Mouse (Mus musculus): Measurements from ENCODE around the gene Pitpnm2. TPM values are rescaled to one million over a fixed set of nuclear protein-coding genes. Genes with fewer than 3 reads are reported as not detected.

Pitpnm2 gene
- polyA plus RNA-seq, 1 experiment from 2014 or later = 5.1 TPM

DNA sequence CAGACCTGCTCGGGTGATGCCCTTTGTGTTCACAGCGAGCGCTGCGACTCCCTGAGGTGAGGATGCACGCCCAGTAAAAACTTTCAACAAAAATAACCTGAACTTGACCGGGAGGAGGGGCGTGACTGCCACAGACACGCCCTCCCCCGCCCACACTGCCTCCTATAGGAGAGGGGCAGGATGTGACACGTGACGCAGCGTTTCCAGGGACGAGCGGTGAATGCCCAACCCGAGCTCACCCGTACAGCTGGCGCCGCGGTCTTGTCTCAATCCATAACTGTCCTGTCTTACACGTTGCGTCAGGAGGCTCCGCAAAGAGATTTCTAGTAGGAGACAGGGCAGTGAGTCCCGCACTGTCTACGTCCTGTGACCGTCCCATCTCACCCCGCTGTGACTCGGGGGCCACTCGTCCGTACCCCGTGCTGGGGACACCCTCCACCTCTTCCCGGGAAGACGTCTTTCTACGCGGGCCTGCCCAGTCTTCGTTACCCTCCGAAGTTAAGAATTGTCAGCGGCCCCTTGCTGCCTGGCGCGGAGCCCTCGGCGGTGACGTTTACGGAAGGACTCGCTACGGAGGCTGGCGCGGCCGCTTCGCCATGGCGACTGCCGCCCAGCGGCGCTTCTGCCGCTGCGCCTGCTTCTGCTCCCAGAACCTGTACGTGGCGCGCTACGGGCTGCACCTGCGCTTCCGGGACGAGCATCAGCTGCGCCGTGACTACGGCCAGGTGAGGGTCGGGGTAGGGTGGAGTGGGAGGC lies 137.6 kb downstream of the Pitpnm2 start, which contains the start of gene Ogfod2:
Ogfod2 (plus strand) TSS at position 556 of the 756 bp plus-strand sequence.
- peak within 1 kb of the TSS; percentile 97 for H3K4me3 ChIP-seq (replicated peaks)
- ATAC-seq (ENCODE audit: insufficient read depth, low FRiP score, low read depth) = peak; percentile 98
- peak within 1 kb of the TSS; percentile 93 for H3K27ac ChIP-seq
- H3K9ac ChIP-seq = peak within 1 kb of the TSS; percentile 69
- WGBS = under 1% methylated on average over 66 of the region's 66 CpGs
- H3K27me3 ChIP-seq (replicated peaks) = no peaks in the 10 kb centered on the region
- H3K36me3 ChIP-seq = no peaks in the 10 kb centered on the region
- H3K9me3 ChIP-seq = no peaks in the 10 kb centered on the region
- H3K4me1 ChIP-seq = peaks cover 29% of the 10 kb centered on the region
- peak within 1 kb of the TSS; percentile 93 for H3K4me2 ChIP-seq

GRCm38 (mm10) chr5:124111077-124111741 lies 138.4 kb downstream of the Pitpnm2 start:
- H3K4me1 ChIP-seq = peaks cover 24% of the 10 kb centered on the region
- no peaks in the 10 kb centered on the region for H3K36me3 ChIP-seq
- peak overlapping the region; percentile 93 for H3K4me2 ChIP-seq
- H3K27ac ChIP-seq = peak overlapping the region; percentile 93; the same call in 1 of the 2 replicates
- ATAC-seq (ENCODE audit: insufficient read depth, low FRiP score, low read depth) = no peak
- peak overlapping the region; percentile 38 for H3K9ac ChIP-seq
- WGBS = 22% methylated on average over 17 of the region's 17 CpGs
- H3K9me3 ChIP-seq = no peaks in the 10 kb centered on the region
- no peaks in the 10 kb centered on the region for H3K27me3 ChIP-seq (replicated peaks)
- H3K4me3 ChIP-seq (replicated peaks) = peak overlapping the region; percentile 97

GRCm38 (mm10) chr5:124103552-124103951 lies 146.0 kb downstream of the Pitpnm2 start:
- no peak overlapping the region for H3K9ac ChIP-seq
- H3K27ac ChIP-seq = no peak overlapping the region
- WGBS = 94% methylated on average over 9 of the region's 9 CpGs
- no peaks in the 10 kb centered on the region for H3K4me1 ChIP-seq
- H3K9me3 ChIP-seq = no peaks in the 10 kb centered on the region
- H3K4me2 ChIP-seq = no peak overlapping the region
- H3K4me3 ChIP-seq (replicated peaks) = no peak overlapping the region
- no peak for ATAC-seq (ENCODE audit: insufficient read depth, low FRiP score, low read depth)
- no peaks in the 10 kb centered on the region for H3K27me3 ChIP-seq (replicated peaks)
- H3K36me3 ChIP-seq = no peaks in the 10 kb centered on the region

- H3K36me3 ChIP-seq = no peaks in the 10 kb centered on the region
- H3K27ac ChIP-seq = no peak overlapping the region
- H3K9me3 ChIP-seq = no peaks in the 10 kb centered on the region
- ATAC-seq (ENCODE audit: insufficient read depth, low FRiP score, low read depth) = no peak
- H3K4me2 ChIP-seq = no peak overlapping the region
- WGBS = 83% methylated on average over 3 of the region's 3 CpGs
- no peaks in the 10 kb centered on the region for H3K4me1 ChIP-seq
- no peaks in the 10 kb centered on the region for H3K27me3 ChIP-seq (replicated peaks)
- no peak overlapping the region for H3K4me3 ChIP-seq (replicated peaks)
- H3K9ac ChIP-seq = no peak overlapping the region
These were observed 146.5 kb downstream of the Pitpnm2 start for GRCm38 (mm10) chr5:124103020-124103419.

GRCm38 (mm10) chr5:124102326-124102725 lies 147.2 kb downstream of the Pitpnm2 start:
- ATAC-seq (ENCODE audit: insufficient read depth, low FRiP score, low read depth) = no peak
- Histone ChIP-seq H3K27ac (no peak overlapping the region), H3K9ac (no peak overlapping the region), H3K4me2 (no peak overlapping the region), H3K36me3 (no peaks in the 10 kb centered on the region), H3K9me3 (no peaks in the 10 kb centered on the region), H3K4me1 (no peaks in the 10 kb centered on the region), H3K4me3 (replicated peaks) (no peak overlapping the region), H3K27me3 (replicated peaks) (no peaks in the 10 kb centered on the region)
- WGBS = 81% methylated on average over 6 of the region's 6 CpGs

- ATAC-seq (ENCODE audit: insufficient read depth, low FRiP score, low read depth) = no peak
- Histone ChIP-seq H3K9ac (no peak overlapping the region), H3K27ac (no peak overlapping the region), H3K9me3 (no peaks in the 10 kb centered on the region), H3K4me3 (replicated peaks) (no peak overlapping the region), H3K4me1 (peaks cover 7% of the 10 kb centered on the region), H3K36me3 (no peaks in the 10 kb centered on the region), H3K27me3 (replicated peaks) (no peaks in the 10 kb centered on the region), H3K4me2 (no peak overlapping the region)
- WGBS = 82% methylated on average over 11 of the region's 11 CpGs
These were observed 149.2 kb downstream of the Pitpnm2 start for GRCm38 (mm10) chr5:124100128-124101044.

DNA sequence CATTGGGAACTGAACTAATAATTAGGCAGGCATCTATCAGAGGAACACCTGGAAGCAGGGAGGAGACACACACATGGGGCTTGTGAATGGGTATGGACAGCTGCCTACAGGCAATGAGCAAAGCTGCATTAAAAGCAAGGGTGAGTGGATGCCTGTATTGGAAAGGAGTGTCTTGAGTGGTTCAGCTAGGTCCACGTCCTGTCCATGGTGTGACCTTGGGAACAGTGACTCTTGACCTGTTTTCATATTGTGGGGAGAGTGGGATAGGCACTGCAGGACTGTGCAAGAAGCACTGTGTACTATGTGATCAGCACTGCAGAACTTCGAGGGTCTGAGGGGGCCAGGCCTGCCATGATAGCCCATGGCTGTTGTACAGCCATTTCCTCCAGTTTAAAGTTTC lies 150.6 kb downstream of the Pitpnm2 start:
- Histone ChIP-seq H3K4me2 (no peak overlapping the region), H3K27me3 (replicated peaks) (no peaks in the 10 kb centered on the region), H3K9ac (no peak overlapping the region), H3K36me3 (no peaks in the 10 kb centered on the region), H3K27ac (no peak overlapping the region), H3K9me3 (no peaks in the 10 kb centered on the region), H3K4me1 (peaks cover 13% of the 10 kb centered on the region), H3K4me3 (replicated peaks) (no peak overlapping the region)
- WGBS = 74% methylated on average over 2 of the region's 2 CpGs
- no peak for ATAC-seq (ENCODE audit: insufficient read depth, low FRiP score, low read depth)

GRCm38 (mm10) chr5:124095596-124096232 lies 153.8 kb downstream of the Pitpnm2 start, which contains the start of gene Abcb9:
Gene Abcb9, minus strand, starts transcription at chr5:124095798.
- Histone ChIP-seq H3K4me3 (replicated peaks) (peak within 1 kb of the TSS; percentile 55), H3K36me3 (no peaks in the 10 kb centered on the region), H3K27me3 (replicated peaks) (no peaks in the 10 kb centered on the region), H3K4me1 (peaks cover 21% of the 10 kb centered on the region), H3K9ac (peak within 1 kb of the TSS; percentile 44; the same call in 1 of the 2 replicates), H3K4me2 (peak within 1 kb of the TSS; percentile 97), H3K9me3 (no peaks in the 10 kb centered on the region), H3K27ac (no peak within 1 kb of the TSS)
- ATAC-seq (ENCODE audit: insufficient read depth, low FRiP score, low read depth) = peak; percentile 57
- WGBS = 1% methylated on average over 42 of the region's 42 CpGs

GRCm38 (mm10) chr5:124095077-124095581 lies 154.4 kb downstream of the Pitpnm2 start:
- H3K9ac ChIP-seq = peak overlapping the region; percentile 44; the same call in 1 of the 2 replicates
- H3K27ac ChIP-seq = no peak overlapping the region
- H3K4me2 ChIP-seq = peak overlapping the region; percentile 97
- no peaks in the 10 kb centered on the region for H3K9me3 ChIP-seq
- peak overlapping the region; percentile 55 for H3K4me3 ChIP-seq (replicated peaks)
- no peaks in the 10 kb centered on the region for H3K36me3 ChIP-seq
- WGBS = 13% methylated on average over 19 of the region's 19 CpGs
- peaks cover 21% of the 10 kb centered on the region for H3K4me1 ChIP-seq
- ATAC-seq (ENCODE audit: insufficient read depth, low FRiP score, low read depth) = peak; percentile 45
- H3K27me3 ChIP-seq (replicated peaks) = no peaks in the 10 kb centered on the region

DNA sequence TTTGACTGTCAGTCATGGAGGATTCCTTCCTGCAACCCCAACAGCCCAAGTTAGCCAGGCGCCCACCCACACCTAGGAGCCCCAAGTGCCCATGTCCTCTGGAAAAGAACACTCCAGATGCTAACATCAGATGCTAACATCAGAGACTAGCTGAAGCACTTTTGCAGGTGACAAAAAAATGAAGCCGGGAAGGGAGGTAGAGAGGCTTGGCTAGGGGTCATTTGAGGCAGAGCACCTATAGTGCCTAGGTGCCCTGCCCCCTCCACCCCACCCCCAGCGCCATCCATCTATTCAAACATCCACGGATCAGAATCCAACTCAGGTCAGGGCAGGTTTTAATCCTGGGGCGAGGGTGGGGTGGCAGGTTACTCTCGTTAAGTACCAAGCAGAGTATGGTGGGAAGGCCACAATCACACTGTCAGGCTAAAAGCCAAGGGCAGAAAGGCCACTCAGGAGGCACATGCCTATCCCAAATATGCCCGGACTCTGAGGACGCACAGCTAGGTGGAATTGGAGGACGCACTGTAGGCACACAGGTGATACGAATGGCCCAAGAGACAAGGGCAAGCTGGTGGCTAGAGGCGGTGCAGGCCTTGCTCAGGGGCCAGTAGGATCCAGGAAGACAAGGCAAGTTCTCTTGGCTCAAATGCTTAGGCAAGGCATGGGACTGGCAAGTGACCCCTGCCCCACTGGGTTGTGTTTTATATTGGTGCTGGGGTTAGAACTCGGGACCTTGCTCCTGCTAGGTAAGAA lies 155.5 kb downstream of the Pitpnm2 start:
- Histone ChIP-seq H3K27me3 (replicated peaks) (no peaks in the 10 kb centered on the region), H3K36me3 (no peaks in the 10 kb centered on the region), H3K9me3 (no peaks in the 10 kb centered on the region), H3K4me1 (peaks cover 21% of the 10 kb centered on the region), H3K4me3 (replicated peaks) (no peak overlapping the region), H3K4me2 (peak overlapping the region; percentile 8; the same call in 1 of the 2 replicates), H3K9ac (no peak overlapping the region), H3K27ac (no peak overlapping the region)
- ATAC-seq (ENCODE audit: insufficient read depth, low FRiP score, low read depth) = no peak
- 85% methylated on average over 12 of the region's 12 CpGs for WGBS
